Mouse (Mus musculus): ENCODE results near the gene Ankrd49.

GRCm38 (mm10) chr9:14753947-14754346 lies 30.7 kb downstream of the Ankrd49 start:
- TF ChIP-seq EP300 (IDR thresholded peaks at IDR 0.05; ENCODE audit: low read depth) = no peak
- no peak for TF ChIP-seq CTCF (IDR thresholded peaks at IDR 0.05; ENCODE audit: low read depth)

All from liver, postnatal 0 days (tissue).